ENCODE assay signal across 16 mouse cellular contexts in the genomic region with DNA sequence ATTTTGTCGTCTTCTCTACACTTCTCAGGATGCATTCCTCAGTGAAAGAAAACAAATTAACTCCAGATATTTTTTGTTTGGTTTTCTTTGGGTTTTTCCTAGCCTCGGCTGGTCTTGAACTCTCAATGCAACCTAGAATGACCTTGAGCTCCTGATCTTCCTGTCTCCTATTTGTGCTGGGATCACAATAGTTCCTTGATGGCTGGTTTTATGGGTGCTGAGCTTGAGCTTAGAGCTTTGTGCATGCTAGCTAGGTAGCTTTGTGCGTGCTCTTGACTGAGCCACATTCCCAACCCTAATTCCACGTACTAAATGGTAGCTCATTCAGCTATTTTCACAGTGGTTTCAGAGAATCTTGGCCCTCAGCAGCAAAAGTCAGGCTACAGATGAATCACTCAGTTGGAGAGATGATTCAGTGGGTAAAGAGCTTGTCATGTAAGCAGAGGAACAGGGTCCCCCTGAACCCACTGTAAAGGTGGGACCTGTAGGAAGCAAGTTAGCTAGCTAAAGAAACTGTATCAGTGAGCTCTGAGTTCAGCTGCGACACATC. TPM values are rescaled to one million over a fixed set of nuclear protein-coding genes. Genes with fewer than 3 reads are reported as not detected.
"Had no signal": no experiment of that assay in that cellular context is flagged by ENCODE, and none has a peak within 500 bp of the region (broad histone marks: within the 10 kb centered on the region; RNA-seq: fewer than 3 reads in every experiment).

No protein-coding gene starts in this region.

- H3K9me3 ChIP-seq: limb, embryonic 13.5 days; liver, embryonic 13.5 days; midbrain, embryonic 13.5 days; neural tube, embryonic 12.5 days had no signal

- H3K4me3 ChIP-seq: limb, embryonic 13.5 days; liver, embryonic 13.5 days; midbrain, embryonic 13.5 days; neural tube, embryonic 12.5 days had no signal

- H3K9ac ChIP-seq: limb, embryonic 13.5 days; liver, embryonic 13.5 days; midbrain, embryonic 13.5 days; neural tube, embryonic 12.5 days had no signal

- DNase-seq: kidney, adult 9 months; kidney, postnatal 36 days; left cerebral cortex, postnatal 4 days; liver, embryonic 13.5 days; retina, postnatal 1 day; right cerebral cortex, postnatal 4 days; spleen, adult 18-20 months; thymus, postnatal 36 days had no signal

- ATAC-seq: midbrain, embryonic 13.5 days had no signal

- H3K27ac ChIP-seq: kidney, postnatal 0 days; limb, embryonic 13.5 days; liver, embryonic 13.5 days; midbrain, embryonic 13.5 days; neural tube, embryonic 12.5 days had no signal

- H3K4me2 ChIP-seq: limb, embryonic 13.5 days; liver, embryonic 13.5 days; midbrain, embryonic 13.5 days; neural tube, embryonic 12.5 days had no signal

- H3K36me3 ChIP-seq: limb, embryonic 13.5 days; liver, embryonic 13.5 days; midbrain, embryonic 13.5 days; neural tube, embryonic 12.5 days had no signal

- H3K27me3 ChIP-seq: liver, embryonic 13.5 days had no signal

RNA-seq across cellular contexts. Expression of a gene that starts 20.4 kb away (rescaled TPM):
- total RNA-seq: midbrain, postnatal 0 days had no signal
- polyA plus RNA-seq: kidney, postnatal 0 days; liver, embryonic 13.5 days; lung, embryonic 16.5 days; midbrain, embryonic 13.5 days; midbrain, postnatal 0 days; neural tube, embryonic 12.5 days; stomach, embryonic 16.5 days; thymus, postnatal 0 days had no signal
